Mouse (Mus musculus) bone marrow, adult 2 months (tissue): ENCODE measurements around the gene Ssbp1.

Experiments used
- CTCF ChIP-seq: fragments of 200-500 bp; IDR thresholded peaks from 2 replicates; pipeline ENCODE4 v1.5.1; 2011; ENCODE audit warnings: low read length, control low read depth; ENCODE audit not compliant: control insufficient read depth, insufficient read depth
- POLR2A ChIP-seq: fragments of 200-500 bp; IDR thresholded peaks from 2 replicates; pipeline ENCODE4 v1.6.1; 2011; ENCODE audit warnings: low read depth, mild to moderate bottlenecking, control low read depth, low read length, borderline replicate concordance; ENCODE audit not compliant: control insufficient read depth

DNA sequence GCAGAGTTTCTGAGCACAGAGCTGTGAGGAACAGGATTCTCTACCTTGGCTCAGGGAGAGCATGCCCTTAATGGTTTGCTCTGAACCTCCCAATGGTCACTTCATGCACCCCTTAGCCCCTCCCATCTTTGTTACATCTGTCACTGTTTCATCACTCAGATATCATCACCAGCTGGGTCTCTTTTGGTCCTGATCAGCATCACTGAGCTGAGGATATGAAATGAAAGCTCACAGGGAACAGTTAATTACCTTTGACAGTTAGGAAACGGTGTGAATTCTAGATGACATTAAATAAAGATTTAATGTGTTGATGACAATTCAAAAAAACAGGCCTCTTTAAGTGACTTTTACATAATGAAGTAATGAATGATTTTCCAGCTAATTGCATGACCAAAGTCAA is 48.3 kb downstream of the Ssbp1 start, which contains the start of gene Prss37:
- TF ChIP-seq CTCF (no peak), POLR2A (no peak)
